Mouse (Mus musculus) limb, embryonic 11.5 days (tissue): ENCODE measurements at regions not wholly inside any gene's neighbourhood (a gene's known extent, or its start where the extent isn't known, plus 50 kb on each side); places are given as distances from the start of the nearest gene placed in this dataset.

Experiments
- ATAC-seq: fragments of 200-750 bp; cut with Nextera tagmentation; 2 replicates; pipeline ENCODE4 v1.8.0; 2017; ENCODE audit warnings: low read depth; ENCODE audit not compliant: insufficient number of reproducible peaks, low FRiP score, low TSS enrichment
- DNase-seq: peaks from one replicate; pipeline ENCODE4 v3.0.0-alpha.2; 2015; ENCODE audit warnings: low spot score
- H3K27ac ChIP-seq: fragments of 300-500 bp; sonication (generic); replicated peaks from 2 replicates; pipeline ENCODE4 v1.5.1; 2014; ENCODE audit warnings: low read depth, mild to moderate bottlenecking, low read length
- H3K27me3 ChIP-seq: fragments of 300-500 bp; sonication (generic); 2 replicates; pipeline ENCODE4 v1.6.1; 2014; ENCODE audit warnings: mild to moderate bottlenecking, low read length, mixed read lengths; ENCODE audit not compliant: control insufficient read depth, insufficient read depth
- H3K36me3 ChIP-seq: fragments of 300-500 bp; sonication (generic); 2 replicates; pipeline ENCODE4 v1.6.1; 2014; ENCODE audit warnings: mild to moderate bottlenecking, low read length, moderate library complexity, mixed read lengths; ENCODE audit not compliant: control insufficient read depth, insufficient read depth
- H3K4me1 ChIP-seq: fragments of 300-500 bp; sonication (generic); 2 replicates; pipeline ENCODE4 v1.6.1; 2014; ENCODE audit warnings: low read length, mixed read lengths; ENCODE audit not compliant: control insufficient read depth, insufficient read depth
- H3K4me2 ChIP-seq: fragments of 300-500 bp; sonication (generic); 2 replicates; pipeline ENCODE4 v1.6.1; 2014; ENCODE audit warnings: low read depth, mild to moderate bottlenecking, moderate library complexity; ENCODE audit not compliant: severe bottlenecking
- H3K4me3 ChIP-seq: fragments of 300-500 bp; sonication (generic); 2 replicates; pipeline ENCODE4 v1.5.1; 2014; ENCODE audit warnings: low read depth, low read length
- H3K9ac ChIP-seq: fragments of 300-500 bp; sonication (generic); 2 replicates; pipeline ENCODE4 v1.6.1; 2014; ENCODE audit warnings: mild to moderate bottlenecking, low read length
- H3K9me3 ChIP-seq: fragments of 300-500 bp; sonication (generic); 2 replicates; pipeline ENCODE4 v1.6.1; 2016; ENCODE audit warnings: low read length; ENCODE audit not compliant: control insufficient read depth
- WGBS: fragments of 180-500 bp; shearing (Covaris S2); extraction: QIAGEN DNeasy Blood & Tissue Kit; methylation state at CpG from one replicate; pipeline ENCODE4 v1.1.7; 2014; 5-methylcytosine and 5-hydroxymethylcytosine counted together

DNA sequence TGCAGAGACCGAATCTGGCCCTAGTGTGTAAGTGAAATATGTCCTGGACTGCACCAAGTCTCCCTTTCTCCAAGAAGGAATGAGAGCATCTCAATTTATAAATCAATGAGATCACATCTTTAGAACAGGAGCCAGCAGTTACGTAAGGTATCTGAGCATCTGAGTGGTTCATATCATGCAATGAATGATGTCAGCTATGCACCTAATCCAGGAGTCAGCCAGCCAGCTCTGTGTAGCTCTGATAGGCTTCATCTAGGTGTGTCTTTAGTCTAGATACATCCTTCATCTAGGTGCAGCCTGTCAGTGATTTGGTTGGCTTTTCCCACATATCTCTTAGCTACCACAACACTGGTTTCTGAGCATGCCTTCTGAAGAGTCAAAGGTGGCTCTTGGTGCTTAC lies 95.8 kb downstream of the Cops8 start:
- Histone ChIP-seq H3K9ac (no peak overlapping the region), H3K4me1 (peaks cover 6% of the 10 kb centered on the region; the same call in 1 of the 2 replicates), H3K36me3 (no peaks in the 10 kb centered on the region), H3K4me3 (no peak overlapping the region), H3K4me2 (no peak overlapping the region), H3K27ac (no peak overlapping the region), H3K9me3 (no peaks in the 10 kb centered on the region), H3K27me3 (no peaks in the 10 kb centered on the region)
- DNase-seq = no peak
- 97% methylated on average over 2 of the region's 2 CpGs for WGBS
- no peak for ATAC-seq

DNA sequence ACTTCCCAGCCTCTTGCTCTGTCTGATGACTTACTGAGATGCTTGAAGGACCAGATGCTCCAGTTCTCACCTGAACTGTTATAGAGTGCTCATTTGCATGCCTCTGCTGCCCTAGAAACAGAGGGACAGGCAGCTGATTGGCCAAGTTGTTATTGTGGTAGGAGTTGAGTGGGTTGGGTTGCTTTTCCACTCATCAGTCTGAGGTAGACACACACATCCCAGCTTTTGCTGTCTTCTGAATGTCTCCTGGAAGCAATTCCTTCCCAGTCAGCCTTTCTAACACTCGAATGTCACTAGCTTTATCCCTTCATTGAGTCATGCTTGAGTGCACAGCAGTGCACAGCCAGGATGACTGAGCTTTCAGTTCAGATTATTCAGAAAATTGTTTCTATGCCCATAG lies 99.0 kb downstream of the Cops8 start:
- Histone ChIP-seq H3K27ac (no peak overlapping the region), H3K36me3 (no peaks in the 10 kb centered on the region), H3K4me3 (no peak overlapping the region), H3K4me2 (no peak overlapping the region), H3K4me1 (no peaks in the 10 kb centered on the region), H3K27me3 (no peaks in the 10 kb centered on the region), H3K9ac (no peak overlapping the region), H3K9me3 (no peaks in the 10 kb centered on the region)
- ATAC-seq (no peak), DNase-seq (no peak)
- WGBS = 76% methylated on average over 1 of the region's 1 CpGs

- Histone ChIP-seq H3K9me3 (no peaks in the 10 kb centered on the region), H3K4me3 (no peak overlapping the region), H3K36me3 (no peaks in the 10 kb centered on the region), H3K9ac (no peak overlapping the region), H3K27me3 (no peaks in the 10 kb centered on the region), H3K4me2 (no peak overlapping the region), H3K4me1 (no peaks in the 10 kb centered on the region), H3K27ac (no peak overlapping the region)
- ATAC-seq (no peak), DNase-seq (no peak)
Measured at GRCm38 (mm10) chr1:90706391-90706790, 103.6 kb downstream of the Cops8 start.

- Histone ChIP-seq H3K27ac (no peak overlapping the region), H3K9ac (no peak overlapping the region), H3K4me1 (no peaks in the 10 kb centered on the region), H3K4me2 (no peak overlapping the region), H3K4me3 (no peak overlapping the region), H3K36me3 (no peaks in the 10 kb centered on the region), H3K27me3 (no peaks in the 10 kb centered on the region), H3K9me3 (no peaks in the 10 kb centered on the region)
- WGBS = 94% methylated on average over 3 of the region's 3 CpGs
- DNase-seq (no peak), ATAC-seq (no peak)
Measured at GRCm38 (mm10) chr1:90709761-90710160, 107.0 kb downstream of the Cops8 start.

- Histone ChIP-seq H3K36me3 (no peaks in the 10 kb centered on the region), H3K9me3 (no peaks in the 10 kb centered on the region), H3K27me3 (no peaks in the 10 kb centered on the region), H3K9ac (no peak overlapping the region), H3K27ac (no peak overlapping the region), H3K4me1 (no peaks in the 10 kb centered on the region), H3K4me3 (no peak overlapping the region), H3K4me2 (no peak overlapping the region)
- ATAC-seq = no peak
- WGBS = 77% methylated on average over 3 of the region's 3 CpGs
- DNase-seq = no peak
Measured at GRCm38 (mm10) chr1:90710566-90710965, 107.8 kb downstream of the Cops8 start.

DNA sequence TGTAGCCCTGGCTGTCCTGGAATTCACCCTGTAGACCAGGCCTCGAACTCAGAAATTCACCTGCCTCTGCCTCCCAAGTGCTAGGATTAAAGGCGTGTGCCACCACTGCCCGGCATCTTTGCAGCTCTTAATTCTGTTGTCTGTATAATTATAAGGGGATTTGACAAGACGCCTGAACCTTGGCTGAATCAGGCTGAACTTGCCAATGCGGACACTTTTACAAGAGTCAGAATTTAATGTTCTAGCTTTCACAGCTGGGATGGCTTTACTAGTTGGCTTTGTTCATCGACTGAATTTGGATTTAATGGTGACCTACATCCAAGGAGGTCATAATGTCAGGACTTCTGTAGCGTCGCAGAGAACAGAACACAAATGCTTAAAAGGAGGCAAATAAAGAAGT lies 108.3 kb downstream of the Cops8 start:
- H3K27ac ChIP-seq = no peak overlapping the region
- WGBS = 68% methylated on average over 8 of the region's 8 CpGs
- H3K36me3 ChIP-seq = no peaks in the 10 kb centered on the region
- DNase-seq = no peak
- H3K27me3 ChIP-seq = no peaks in the 10 kb centered on the region
- no peak overlapping the region for H3K4me2 ChIP-seq
- no peaks in the 10 kb centered on the region for H3K4me1 ChIP-seq
- H3K9me3 ChIP-seq = no peaks in the 10 kb centered on the region
- no peak for ATAC-seq
- no peak overlapping the region for H3K9ac ChIP-seq
- no peak overlapping the region for H3K4me3 ChIP-seq
